Mouse (Mus musculus) kidney, adult 2 months (tissue): Measurements from ENCODE around the gene Cog4. TPM values are rescaled to one million over a fixed set of nuclear protein-coding genes. Genes with fewer than 3 reads are reported as not detected.
"Not testable (repeated sequence)": the region's sequence is repeated elsewhere in the genome, so short reads cannot be mapped to it uniquely, and the experiment has no call there.

Experiments used
- DNase-seq: peaks from one replicate; pipeline ENCODE4 v3.0.0; 2021
- H3K27ac ChIP-seq: fragments of 200-500 bp; 2 replicates; pipeline ENCODE4 v1.5.1; 2012; ENCODE audit warnings: low read depth, low read length, control low read depth, inconsistent platforms; ENCODE audit not compliant: insufficient read depth
- H3K27me3 ChIP-seq: fragments of 200-500 bp; replicated peaks from 2 replicates; pipeline ENCODE4 v1.6.1; 2012; ENCODE audit warnings: mild to moderate bottlenecking, moderate library complexity, low read length, inconsistent platforms; ENCODE audit not compliant: control insufficient read depth, insufficient read depth
- H3K36me3 ChIP-seq: fragments of 200-500 bp; 2 replicates; pipeline ENCODE4 v1.6.1; 2012; ENCODE audit warnings: mild to moderate bottlenecking, moderate library complexity, low read length, inconsistent platforms; ENCODE audit not compliant: control insufficient read depth, insufficient read depth
- H3K4me1 ChIP-seq: fragments of 200-500 bp; 2 replicates; pipeline ENCODE4 v1.6.1; 2011; ENCODE audit warnings: low read length; ENCODE audit not compliant: control insufficient read depth, insufficient read depth
- H3K4me3 ChIP-seq: fragments of 200-500 bp; 2 replicates; pipeline ENCODE4 v1.5.1; 2011; ENCODE audit warnings: mild to moderate bottlenecking, low read depth, low read length, control low read depth; ENCODE audit not compliant: insufficient read depth
- CTCF ChIP-seq: fragments of 200-500 bp; conservative IDR thresholded peaks from 2 replicates; pipeline ENCODE4 v1.5.1; 2011; ENCODE audit warnings: low read depth, mild to moderate bottlenecking, control low read depth, low read length, moderate library complexity, mixed read lengths; ENCODE audit not compliant: insufficient read depth, insufficient read length
- POLR2A ChIP-seq: fragments of 200-500 bp; IDR thresholded peaks from one replicate; pipeline ENCODE4 v1.6.1; 2011; ENCODE audit warnings: low read depth, low read length, control low read depth
- WGBS: fragments of 180-500 bp; shearing (Covaris S2); methylation state at CpG from one replicate; pipeline ENCODE4 v1.1.7; 2018; 5-methylcytosine and 5-hydroxymethylcytosine counted together
- polyA plus RNA-seq: library from polyadenylated mRNA; depleted of rRNA; stranded (reverse); fragments of >200 nt; gene quantifications from 2 replicates; pipeline ENCODE4 v1.2.3, GENCODE M21; 2012

Cog4 gene
- polyA plus RNA-seq, 1 experiment, result 42.9 TPM

GRCm38 (mm10) chr8:110847645-110848495 lies 1.5 kb downstream of the Cog4 start:
- Histone ChIP-seq H3K4me3 (peak overlapping the region; percentile 73; the same call in 1 of the 2 replicates), H3K27ac (no peak overlapping the region), H3K36me3 (no peaks in the 10 kb centered on the region; the same call in none of the 2 replicates), H3K4me1 (peaks cover 8% of the 10 kb centered on the region; the same call in 1 of the 2 replicates), H3K27me3 (no peaks in the 10 kb centered on the region)
- DNase-seq, result no peak
- WGBS, result 41% methylated on average over 14 of the region's 14 CpGs
- TF ChIP-seq POLR2A (no peak), CTCF (no peak)

DNA sequence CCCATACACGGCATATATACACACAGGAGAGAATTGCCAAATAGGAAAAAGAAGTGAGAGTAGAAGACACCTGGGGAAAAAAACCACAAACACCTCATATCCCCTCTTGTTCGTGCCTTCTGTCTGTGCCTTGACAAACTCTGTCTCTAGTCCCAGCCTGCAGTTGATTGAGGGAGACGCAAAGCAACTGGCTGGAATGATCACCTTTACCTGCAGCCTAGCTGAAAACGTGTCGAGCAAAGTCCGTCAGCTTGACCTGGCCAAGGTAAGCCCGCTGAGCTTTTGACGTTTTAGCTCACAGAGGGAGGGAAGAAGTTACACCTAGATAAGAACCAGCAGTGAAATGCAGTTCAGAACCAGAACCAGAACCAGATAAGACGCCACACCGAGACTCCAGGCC lies 4.8 kb downstream of the Cog4 start:
- Histone ChIP-seq H3K27ac (no peak overlapping the region), H3K4me3 (no peak overlapping the region), H3K27me3 (no peaks in the 10 kb centered on the region), H3K4me1 (peaks cover 5% of the 10 kb centered on the region; the same call in 1 of the 2 replicates), H3K36me3 (peaks cover 9% of the 10 kb centered on the region)
- DNase-seq, result no peak
- WGBS, result 89% methylated on average over 10 of the region's 10 CpGs
- TF ChIP-seq CTCF, result no peak
- no peak for TF ChIP-seq POLR2A

GRCm38 (mm10) chr8:110856073-110856472 lies 9.7 kb downstream of the Cog4 start:
- not testable (repeated sequence) for H3K4me1 ChIP-seq, H3K27ac ChIP-seq, H3K4me3 ChIP-seq, DNase-seq, H3K27me3 ChIP-seq
- peaks cover 17% of the 10 kb centered on the region for H3K36me3 ChIP-seq
- 64% methylated on average over 4 of the region's 4 CpGs for WGBS

GRCm38 (mm10) chr8:110856760-110857461 lies 10.5 kb downstream of the Cog4 start:
- TF ChIP-seq CTCF (0 out of 2 replicates have a peak, but pooled peaks have one; percentile 2), POLR2A (no peak)
- H3K27ac ChIP-seq, result no peak overlapping the region
- no peak overlapping the region for H3K4me3 ChIP-seq
- no peaks in the 10 kb centered on the region for H3K4me1 ChIP-seq
- H3K27me3 ChIP-seq, result no peaks in the 10 kb centered on the region
- peak; percentile 16 for DNase-seq
- peaks cover 19% of the 10 kb centered on the region for H3K36me3 ChIP-seq
- 79% methylated on average over 5 of the region's 5 CpGs for WGBS

DNA sequence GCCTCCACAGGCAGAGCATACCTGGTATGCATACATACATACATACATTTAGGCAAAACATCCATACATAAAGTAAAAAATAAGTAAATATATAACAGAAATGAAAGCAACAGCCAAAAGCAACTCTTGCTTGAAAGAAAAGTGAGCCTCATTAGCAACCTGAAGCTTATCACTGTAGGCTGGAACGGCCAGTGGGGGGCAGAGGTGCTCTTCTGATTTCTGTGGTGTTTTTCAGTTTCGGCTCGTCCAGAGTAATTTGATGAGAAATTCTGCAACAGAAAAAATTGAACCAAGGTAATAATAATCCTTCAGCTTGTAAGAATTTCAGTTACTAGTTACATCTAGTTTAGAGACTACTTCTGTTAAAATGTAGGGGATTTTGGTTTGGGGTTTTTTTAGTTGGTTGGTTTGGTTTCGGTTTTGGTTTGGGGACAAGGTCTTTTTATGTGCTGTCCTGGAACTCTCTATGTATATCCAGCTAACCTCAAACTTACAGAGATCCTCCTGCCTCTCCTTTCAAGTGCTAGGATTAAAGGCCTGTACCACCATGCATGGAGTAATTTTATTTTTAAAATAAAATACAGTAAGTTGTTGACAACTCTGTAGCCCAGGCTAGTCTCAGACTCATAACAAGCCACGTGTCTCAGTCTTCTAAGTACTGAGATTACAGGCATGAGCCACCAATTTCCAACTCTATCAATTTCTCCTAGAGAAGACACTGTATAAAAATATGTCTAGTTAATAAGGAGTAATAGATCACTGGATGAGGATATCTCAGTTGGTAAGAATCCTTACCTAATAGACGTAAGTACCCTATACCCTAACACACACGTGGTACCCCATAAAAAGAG lies 13.5 kb downstream of the Cog4 start:
- 65% methylated on average over 7 of the region's 7 CpGs for WGBS
- H3K27ac ChIP-seq, result no peak overlapping the region
- no peaks in the 10 kb centered on the region for H3K27me3 ChIP-seq
- DNase-seq, result no peak
- TF ChIP-seq CTCF, result peak; percentile 42; the same call in 1 of the 2 replicates
- no peak for TF ChIP-seq POLR2A
- H3K4me1 ChIP-seq, result no peaks in the 10 kb centered on the region
- H3K4me3 ChIP-seq, result no peak overlapping the region
- H3K36me3 ChIP-seq, result peaks cover 12% of the 10 kb centered on the region

DNA sequence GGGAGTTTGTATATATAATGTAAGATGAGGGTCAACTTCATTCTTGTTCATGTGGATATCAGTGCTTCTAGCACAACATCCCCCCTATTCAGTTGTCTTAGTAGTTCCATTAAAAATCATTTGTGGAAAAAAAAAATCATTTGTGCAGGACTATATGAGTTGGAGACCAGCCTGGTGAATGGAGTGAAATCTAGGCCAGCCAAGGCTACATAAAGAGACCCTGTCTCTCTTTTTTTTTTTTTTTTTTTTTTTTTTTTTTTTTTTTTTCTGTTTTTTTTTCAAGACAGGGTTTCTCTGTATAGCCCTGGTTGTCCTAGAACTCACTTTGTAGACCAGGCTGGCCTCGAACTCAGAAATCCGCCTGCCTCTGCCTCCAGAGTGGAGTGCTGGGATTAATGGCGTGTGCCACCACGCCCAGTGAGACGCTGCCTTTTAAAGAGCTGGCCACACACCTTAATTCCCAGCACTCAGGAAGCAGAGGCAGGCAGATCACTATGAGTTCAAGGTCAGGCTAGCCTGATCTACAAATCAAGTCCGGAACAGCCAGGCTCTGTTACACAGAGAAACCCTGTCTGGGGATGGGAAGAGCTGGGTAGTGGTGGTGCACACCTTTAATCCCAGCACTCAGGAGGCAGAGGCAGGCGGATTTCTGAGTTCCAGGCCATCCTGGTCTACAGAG lies 15.1 kb downstream of the Cog4 start:
- not testable (repeated sequence) for H3K36me3 ChIP-seq, H3K4me1 ChIP-seq, H3K27me3 ChIP-seq, H3K27ac ChIP-seq, DNase-seq, H3K4me3 ChIP-seq
- WGBS, result 96% methylated on average over 7 of the region's 7 CpGs
